Mouse (Mus musculus): ENCODE measurements around the gene Stxbp3. TPM values are rescaled to one million over a fixed set of nuclear protein-coding genes. Genes with fewer than 3 reads are reported as not detected.

Gene Stxbp3
- polyA plus RNA-seq, 1 experiment: 32.5 TPM

DNA sequence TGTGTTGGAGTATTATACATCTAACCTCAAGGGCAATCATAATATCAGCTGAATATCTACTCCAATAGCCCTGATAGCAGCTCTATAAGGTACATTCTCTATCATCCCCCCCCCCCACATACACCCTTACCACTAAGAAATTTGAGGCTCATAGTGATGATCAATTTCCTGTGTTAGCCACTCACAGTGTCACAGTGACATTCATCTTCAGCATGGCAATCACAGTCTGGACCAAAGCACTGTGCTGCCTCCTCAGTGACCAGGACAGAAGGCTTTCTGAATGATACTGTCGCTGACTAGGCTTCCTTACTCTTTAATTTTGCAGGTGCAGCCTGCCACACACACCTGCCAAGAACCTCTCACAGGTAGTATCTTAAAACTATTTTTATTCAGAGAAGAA, 84.2 kb downstream of the Stxbp3 start:
- TF ChIP-seq CTCF (IDR thresholded peaks at IDR 0.05; ENCODE audit: borderline replicate concordance, insufficient read depth, low read depth, low read length) (no peak), POLR2A (IDR thresholded peaks at IDR 0.05; ENCODE audit: borderline replicate concordance, insufficient read depth, low read length) (no peak)
- H3K4me1 ChIP-seq (ENCODE audit: control insufficient read depth, insufficient read depth, low read length): no peaks in the 10 kb centered on the region
- WGBS: 95% methylated on average over 1 of the region's 1 CpGs
- H3K27ac ChIP-seq (ENCODE audit: insufficient read depth, low read length): no peak overlapping the region
- no peaks in the 10 kb centered on the region for H3K27me3 ChIP-seq (ENCODE audit: control insufficient read depth, insufficient read depth, low read length)
- DNase-seq: no peak
- H3K4me3 ChIP-seq (replicated peaks; ENCODE audit: insufficient read depth, low read depth, low read length): no peak overlapping the region

DNA sequence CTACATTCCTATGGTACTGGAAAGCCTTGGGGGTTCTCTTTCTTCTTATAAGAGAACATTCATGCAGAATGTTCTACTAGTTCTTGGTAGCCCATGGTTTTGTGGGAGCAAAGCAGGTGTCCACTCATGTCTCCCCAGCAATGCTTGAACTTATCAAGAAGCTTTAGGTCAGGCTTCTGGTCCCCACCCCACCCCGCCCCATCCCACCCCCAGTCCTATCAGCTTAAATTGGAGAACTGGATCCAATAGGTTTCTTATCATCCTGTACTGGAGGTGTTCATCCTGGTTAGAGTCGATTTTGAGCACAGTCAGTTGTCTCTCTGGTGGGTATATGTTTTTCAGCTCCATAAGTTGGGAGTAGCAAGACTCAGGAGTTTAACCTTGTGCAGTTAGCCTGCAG, 84.8 kb downstream of the Stxbp3 start:
- DNase-seq: no peak
- no peak overlapping the region for H3K4me3 ChIP-seq (replicated peaks; ENCODE audit: insufficient read depth, low read depth, low read length)
- no peak for TF ChIP-seq CTCF (IDR thresholded peaks at IDR 0.05; ENCODE audit: borderline replicate concordance, insufficient read depth, low read depth, low read length)
- TF ChIP-seq POLR2A (IDR thresholded peaks at IDR 0.05; ENCODE audit: borderline replicate concordance, insufficient read depth, low read length): no peak
- no peaks in the 10 kb centered on the region for H3K27me3 ChIP-seq (ENCODE audit: control insufficient read depth, insufficient read depth, low read length)
- WGBS: 89% methylated on average over 2 of the region's 2 CpGs
- H3K27ac ChIP-seq (ENCODE audit: insufficient read depth, low read length): no peak overlapping the region
- no peaks in the 10 kb centered on the region for H3K4me1 ChIP-seq (ENCODE audit: control insufficient read depth, insufficient read depth, low read length)

DNA sequence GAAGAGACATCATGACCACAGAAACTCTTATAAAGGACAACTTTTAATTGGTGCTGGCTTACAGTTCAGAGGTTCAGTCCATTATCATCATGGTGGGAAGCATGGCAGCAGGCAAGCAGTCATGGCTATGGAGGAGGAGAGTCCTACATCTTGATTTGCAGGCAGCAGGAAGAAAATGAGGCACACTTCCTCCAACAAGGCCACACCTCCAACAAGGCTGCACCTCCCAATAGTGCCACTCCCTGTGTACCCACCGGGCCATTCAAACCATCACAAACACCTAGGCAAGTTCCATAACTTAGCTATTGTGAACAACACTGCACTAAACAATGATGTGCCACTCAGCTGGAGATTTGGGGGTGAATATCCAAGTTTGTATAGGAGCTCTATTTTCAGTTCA, 85.8 kb downstream of the Stxbp3 start:
- Histone ChIP-seq H3K27ac (ENCODE audit: insufficient read depth, low read length) (no peak overlapping the region), H3K4me3 (replicated peaks; ENCODE audit: insufficient read depth, low read depth, low read length) (no peak overlapping the region), H3K4me1 (ENCODE audit: control insufficient read depth, insufficient read depth, low read length) (no peaks in the 10 kb centered on the region), H3K27me3 (ENCODE audit: control insufficient read depth, insufficient read depth, low read length) (no peaks in the 10 kb centered on the region)
- no peak for DNase-seq
- TF ChIP-seq POLR2A (IDR thresholded peaks at IDR 0.05; ENCODE audit: borderline replicate concordance, insufficient read depth, low read length) (no peak), CTCF (IDR thresholded peaks at IDR 0.05; ENCODE audit: borderline replicate concordance, insufficient read depth, low read depth, low read length) (no peak)
- 87% methylated on average over 1 of the region's 1 CpGs for WGBS

DNA sequence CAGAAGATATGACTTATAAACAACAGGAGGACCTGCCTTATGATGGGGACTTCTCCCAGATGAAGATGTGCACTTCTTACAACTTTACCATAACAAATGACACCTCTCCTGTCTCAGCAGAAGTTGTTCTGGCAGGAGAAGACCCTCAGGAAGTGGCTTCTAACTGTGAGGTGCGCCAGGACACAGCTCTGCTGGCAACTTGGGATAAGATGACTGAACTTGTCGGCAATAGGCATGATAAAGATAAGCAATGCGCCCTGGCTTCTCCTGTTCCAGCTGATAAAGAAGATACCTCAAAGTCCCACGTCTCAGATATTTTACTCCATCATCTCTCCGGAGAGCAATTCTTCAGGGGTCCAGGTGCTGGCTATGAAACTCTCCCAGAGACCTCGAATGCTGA, 88.6 kb downstream of the Stxbp3 start:
- no peak overlapping the region for H3K27ac ChIP-seq (ENCODE audit: insufficient read depth, low read length)
- H3K4me1 ChIP-seq (ENCODE audit: control insufficient read depth, insufficient read depth, low read length): no peaks in the 10 kb centered on the region
- no peak overlapping the region for H3K4me3 ChIP-seq (replicated peaks; ENCODE audit: insufficient read depth, low read depth, low read length)
- TF ChIP-seq POLR2A (IDR thresholded peaks at IDR 0.05; ENCODE audit: borderline replicate concordance, insufficient read depth, low read length) (no peak), CTCF (IDR thresholded peaks at IDR 0.05; ENCODE audit: borderline replicate concordance, insufficient read depth, low read depth, low read length) (no peak)
- no peak for DNase-seq
- H3K27me3 ChIP-seq (ENCODE audit: control insufficient read depth, insufficient read depth, low read length): no peaks in the 10 kb centered on the region
- 81% methylated on average over 6 of the region's 6 CpGs for WGBS

DNA sequence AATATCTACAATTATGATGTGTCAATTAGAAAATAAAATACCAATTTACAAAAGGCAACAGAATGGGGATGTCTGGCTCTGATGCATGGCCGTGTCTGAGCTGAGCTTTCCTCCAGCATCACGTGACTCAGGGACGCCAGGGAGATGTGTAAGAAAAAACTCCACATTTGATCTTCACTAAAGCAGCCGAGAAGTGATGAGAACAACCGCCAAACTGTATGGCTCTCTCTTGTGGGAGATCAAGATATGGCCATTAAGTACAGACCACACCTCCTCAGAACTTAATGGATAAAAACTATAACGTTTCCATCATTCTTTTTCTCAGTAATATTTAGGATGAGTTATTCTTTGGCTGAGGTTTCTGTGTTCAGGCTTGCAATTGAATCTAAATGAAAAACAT, 89.3 kb downstream of the Stxbp3 start:
- TF ChIP-seq POLR2A (IDR thresholded peaks at IDR 0.05; ENCODE audit: borderline replicate concordance, insufficient read depth, low read length): no peak
- TF ChIP-seq CTCF (IDR thresholded peaks at IDR 0.05; ENCODE audit: borderline replicate concordance, insufficient read depth, low read depth, low read length): no peak
- no peak for DNase-seq
- no peaks in the 10 kb centered on the region for H3K4me1 ChIP-seq (ENCODE audit: control insufficient read depth, insufficient read depth, low read length)
- no peak overlapping the region for H3K4me3 ChIP-seq (replicated peaks; ENCODE audit: insufficient read depth, low read depth, low read length)
- WGBS: 67% methylated on average over 6 of the region's 6 CpGs
- H3K27me3 ChIP-seq (ENCODE audit: control insufficient read depth, insufficient read depth, low read length): no peaks in the 10 kb centered on the region
- no peak overlapping the region for H3K27ac ChIP-seq (ENCODE audit: insufficient read depth, low read length)

DNA sequence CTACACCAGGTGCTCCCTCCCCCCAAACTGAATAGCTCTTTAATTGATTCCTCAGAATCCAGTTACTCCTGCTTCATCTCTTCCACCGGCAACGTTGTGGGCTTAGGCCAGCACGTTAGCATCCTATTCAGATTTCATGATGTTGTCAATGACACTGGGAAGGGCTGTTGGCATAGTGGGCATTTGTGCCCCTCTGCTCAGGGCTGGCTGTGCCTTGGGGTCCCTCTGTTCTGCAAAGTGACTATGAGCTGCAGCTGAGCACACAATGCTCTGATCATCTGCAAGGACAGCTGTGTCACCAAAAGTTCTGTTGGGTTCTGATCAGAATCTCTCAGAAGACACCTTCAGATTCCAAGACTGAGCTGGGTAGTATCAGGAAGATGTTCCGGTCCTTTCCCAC, 96.3 kb downstream of the Stxbp3 start:
- WGBS: 76% methylated on average over 4 of the region's 4 CpGs
- TF ChIP-seq CTCF (IDR thresholded peaks at IDR 0.05; ENCODE audit: borderline replicate concordance, insufficient read depth, low read depth, low read length) (no peak), POLR2A (IDR thresholded peaks at IDR 0.05; ENCODE audit: borderline replicate concordance, insufficient read depth, low read length) (no peak)
- Histone ChIP-seq H3K4me1 (ENCODE audit: control insufficient read depth, insufficient read depth, low read length) (no peaks in the 10 kb centered on the region), H3K27me3 (ENCODE audit: control insufficient read depth, insufficient read depth, low read length) (no peaks in the 10 kb centered on the region; the same call in 1 of the 2 replicates), H3K4me3 (replicated peaks; ENCODE audit: insufficient read depth, low read depth, low read length) (no peak overlapping the region), H3K27ac (ENCODE audit: insufficient read depth, low read length) (no peak overlapping the region)
- no peak for DNase-seq

Other genes with a start within 250 kb of the Stxbp3 start
- gene Wdr47, start 249.2 kb downstream of the Stxbp3 start, polyA plus RNA-seq (2012; rRNA removed): 48.2 and 51.6 TPM in 2 replicates
- 47.2 and 52.2 TPM in 2 replicates for gene Clcc1, start 186.6 kb downstream of the Stxbp3 start, polyA plus RNA-seq (2012; rRNA removed)
- 7.8 and 9.3 TPM in 2 replicates for gene Gpsm2, start 118.2 kb downstream of the Stxbp3 start, polyA plus RNA-seq (2012; rRNA removed)
- not detected in 2 replicates for gene Aknad1, start 100.9 kb downstream of the Stxbp3 start, polyA plus RNA-seq (2012; rRNA removed)
- 0.08 and 0.11 TPM in 2 replicates for gene Fndc7, start 49.5 kb upstream of the Stxbp3 start, polyA plus RNA-seq (2012; rRNA removed)
- 119 and 121 TPM in 2 replicates for gene Prpf38b, start 71.2 kb upstream of the Stxbp3 start, polyA plus RNA-seq (2012; rRNA removed)
- gene Henmt1, start 99.3 kb upstream of the Stxbp3 start, polyA plus RNA-seq (2012; rRNA removed): 1.0 and 1.3 TPM in 2 replicates
- gene Gm9857, start 99.9 kb upstream of the Stxbp3 start, polyA plus RNA-seq (2012; rRNA removed): 0.88 and 1.0 TPM in 2 replicates
- gene Fam102b, start 187.1 kb upstream of the Stxbp3 start, polyA plus RNA-seq (2012; rRNA removed): 13.8 and 14.3 TPM in 2 replicates
- gene Slc25a54, start 239.9 kb upstream of the Stxbp3 start, polyA plus RNA-seq (2012; rRNA removed): not detected in 2 replicates